Mouse (Mus musculus): ENCODE results near the gene Agap1. TPM values are rescaled to one million over a fixed set of nuclear protein-coding genes. Genes with fewer than 3 reads are reported as not detected.

Gene Agap1
- polyA plus RNA-seq, 1 experiment from 2014 or later: 21.3 TPM

- 81% methylated on average over 7 of the region's 7 CpGs for WGBS
- H3K9ac ChIP-seq: no peak overlapping the region
Measured at GRCm38 (mm10) chr1:89601349-89601748, 146.7 kb downstream of the Agap1 start.

GRCm38 (mm10) chr1:89602879-89603278 is 148.3 kb downstream of the Agap1 start:
- DNase-seq: no peak
- no peaks in the 10 kb centered on the region for H3K4me1 ChIP-seq (ENCODE audit: insufficient read depth)
- no peak for ATAC-seq (ENCODE audit: insufficient read depth)

More at GRCm38 (mm10) chr1:89601349-89601748, 146.7 kb downstream of the Agap1 start:
- H3K27me3 ChIP-seq (ENCODE audit: insufficient read depth, low read length): no peaks in the 10 kb centered on the region
- H3K9me3 ChIP-seq (ENCODE audit: low read depth, low read length): no peaks in the 10 kb centered on the region
- H3K4me3 ChIP-seq (ENCODE audit: low read depth, low read length): no peak overlapping the region
- H3K36me3 ChIP-seq (ENCODE audit: insufficient read depth): no peaks in the 10 kb centered on the region
- no peaks in the 10 kb centered on the region for H3K4me1 ChIP-seq (ENCODE audit: insufficient read depth)
- DNase-seq (no peak), ATAC-seq (ENCODE audit: insufficient read depth) (no peak)
- H3K27ac ChIP-seq (ENCODE audit: low read depth): no peak overlapping the region
- TF ChIP-seq CTCF (IDR thresholded peaks at IDR 0.05; ENCODE audit: low read depth): no peak
- no peak overlapping the region for H3K4me2 ChIP-seq

GRCm38 (mm10) chr1:89606612-89607011 is 152.0 kb downstream of the Agap1 start:
- no peak overlapping the region for H3K9ac ChIP-seq
- WGBS: 36% methylated on average over 5 of the region's 5 CpGs
- no peak overlapping the region for H3K4me2 ChIP-seq
- peaks cover 19% of the 10 kb centered on the region for H3K36me3 ChIP-seq (ENCODE audit: insufficient read depth)
- H3K27ac ChIP-seq (ENCODE audit: low read depth): no peak overlapping the region
- H3K9me3 ChIP-seq (ENCODE audit: low read depth, low read length): no peaks in the 10 kb centered on the region
- ATAC-seq (ENCODE audit: insufficient read depth) (no peak), DNase-seq (peak; percentile 81)
- no peak overlapping the region for H3K4me3 ChIP-seq (ENCODE audit: low read depth, low read length)
- H3K4me1 ChIP-seq (ENCODE audit: insufficient read depth): no peaks in the 10 kb centered on the region
- H3K27me3 ChIP-seq (ENCODE audit: insufficient read depth, low read length): no peaks in the 10 kb centered on the region
- peak; percentile 89 for TF ChIP-seq CTCF (IDR thresholded peaks at IDR 0.05; ENCODE audit: low read depth)

More at GRCm38 (mm10) chr1:89602879-89603278, 148.3 kb downstream of the Agap1 start:
- 52% methylated on average over 7 of the region's 7 CpGs for WGBS
- no peak overlapping the region for H3K9ac ChIP-seq
- H3K36me3 ChIP-seq (ENCODE audit: insufficient read depth): no peaks in the 10 kb centered on the region
- TF ChIP-seq CTCF (IDR thresholded peaks at IDR 0.05; ENCODE audit: low read depth): no peak
- H3K27me3 ChIP-seq (ENCODE audit: insufficient read depth, low read length): no peaks in the 10 kb centered on the region
- H3K4me3 ChIP-seq (ENCODE audit: low read depth, low read length): no peak overlapping the region
- no peaks in the 10 kb centered on the region for H3K9me3 ChIP-seq (ENCODE audit: low read depth, low read length)
- H3K27ac ChIP-seq (ENCODE audit: low read depth): no peak overlapping the region
- no peak overlapping the region for H3K4me2 ChIP-seq

- no peaks in the 10 kb centered on the region for H3K4me1 ChIP-seq (ENCODE audit: insufficient read depth)
- H3K27ac ChIP-seq (ENCODE audit: low read depth): no peak overlapping the region
- H3K27me3 ChIP-seq (ENCODE audit: insufficient read depth, low read length): no peaks in the 10 kb centered on the region
- no peak for DNase-seq
- H3K9ac ChIP-seq: no peak overlapping the region
- H3K9me3 ChIP-seq (ENCODE audit: low read depth, low read length): no peaks in the 10 kb centered on the region
- H3K36me3 ChIP-seq (ENCODE audit: insufficient read depth): peaks cover 19% of the 10 kb centered on the region
- ATAC-seq (ENCODE audit: insufficient read depth): no peak
- no peak overlapping the region for H3K4me3 ChIP-seq (ENCODE audit: low read depth, low read length)
- WGBS: 84% methylated on average over 4 of the region's 4 CpGs
- no peak overlapping the region for H3K4me2 ChIP-seq
- TF ChIP-seq CTCF (IDR thresholded peaks at IDR 0.05; ENCODE audit: low read depth): no peak
Measured at GRCm38 (mm10) chr1:89608766-89609165, 154.2 kb downstream of the Agap1 start.

- ATAC-seq (ENCODE audit: insufficient read depth): no peak
- 94% methylated on average over 5 of the region's 5 CpGs for WGBS
- no peak for DNase-seq
Measured at GRCm38 (mm10) chr1:89609964-89610363, 155.4 kb downstream of the Agap1 start.

GRCm38 (mm10) chr1:89611521-89611920 is 156.9 kb downstream of the Agap1 start:
- Histone ChIP-seq H3K27ac (ENCODE audit: low read depth) (no peak overlapping the region), H3K4me1 (ENCODE audit: insufficient read depth) (no peaks in the 10 kb centered on the region), H3K27me3 (ENCODE audit: insufficient read depth, low read length) (no peaks in the 10 kb centered on the region), H3K4me2 (no peak overlapping the region), H3K9ac (no peak overlapping the region), H3K36me3 (ENCODE audit: insufficient read depth) (peaks cover 19% of the 10 kb centered on the region), H3K4me3 (ENCODE audit: low read depth, low read length) (no peak overlapping the region), H3K9me3 (ENCODE audit: low read depth, low read length) (no peaks in the 10 kb centered on the region)
- DNase-seq: no peak
- TF ChIP-seq CTCF (IDR thresholded peaks at IDR 0.05; ENCODE audit: low read depth): no peak
- WGBS: 87% methylated on average over 6 of the region's 6 CpGs
- no peak for ATAC-seq (ENCODE audit: insufficient read depth)

More at GRCm38 (mm10) chr1:89609964-89610363, 155.4 kb downstream of the Agap1 start:
- Histone ChIP-seq H3K9ac (no peak overlapping the region), H3K36me3 (ENCODE audit: insufficient read depth) (peaks cover 19% of the 10 kb centered on the region), H3K27ac (ENCODE audit: low read depth) (no peak overlapping the region), H3K4me1 (ENCODE audit: insufficient read depth) (no peaks in the 10 kb centered on the region), H3K27me3 (ENCODE audit: insufficient read depth, low read length) (no peaks in the 10 kb centered on the region), H3K9me3 (ENCODE audit: low read depth, low read length) (no peaks in the 10 kb centered on the region), H3K4me2 (no peak overlapping the region), H3K4me3 (ENCODE audit: low read depth, low read length) (no peak overlapping the region)
- TF ChIP-seq CTCF (IDR thresholded peaks at IDR 0.05; ENCODE audit: low read depth): no peak

- H3K36me3 ChIP-seq (ENCODE audit: insufficient read depth): peaks cover 19% of the 10 kb centered on the region
- DNase-seq: no peak
- WGBS: 53% methylated on average over 5 of the region's 5 CpGs
- H3K9me3 ChIP-seq (ENCODE audit: low read depth, low read length): no peaks in the 10 kb centered on the region
- no peaks in the 10 kb centered on the region for H3K4me1 ChIP-seq (ENCODE audit: insufficient read depth)
- no peak overlapping the region for H3K9ac ChIP-seq
- H3K27me3 ChIP-seq (ENCODE audit: insufficient read depth, low read length): no peaks in the 10 kb centered on the region
- no peak for ATAC-seq (ENCODE audit: insufficient read depth)
- no peak overlapping the region for H3K27ac ChIP-seq (ENCODE audit: low read depth)
- no peak overlapping the region for H3K4me3 ChIP-seq (ENCODE audit: low read depth, low read length)
- H3K4me2 ChIP-seq: no peak overlapping the region
- no peak for TF ChIP-seq CTCF (IDR thresholded peaks at IDR 0.05; ENCODE audit: low read depth)
Measured at GRCm38 (mm10) chr1:89613234-89613870, 158.7 kb downstream of the Agap1 start.

Data from lung, embryonic 14.5 days (tissue).